Mouse (Mus musculus): ENCODE data around the gene Tmem92.

DNA sequence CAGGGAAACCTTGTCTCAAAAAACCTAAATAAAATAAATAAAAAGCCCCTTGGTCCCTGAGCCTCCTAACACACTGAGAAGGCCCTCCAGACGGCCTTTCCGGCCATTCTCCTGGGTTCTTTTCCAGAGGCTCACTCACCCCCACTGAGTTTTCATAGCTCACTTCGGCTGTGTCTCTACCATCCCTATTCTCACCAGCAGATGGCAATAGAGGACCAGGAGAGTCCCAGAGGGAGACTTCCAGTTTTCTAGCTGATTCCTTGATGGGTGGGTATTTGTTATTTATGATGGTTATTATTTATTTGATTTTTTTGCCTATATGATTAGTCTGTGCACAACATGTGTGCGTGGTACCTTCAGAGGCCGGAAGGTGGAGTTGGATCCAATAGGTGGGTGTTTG lies 52.2 kb downstream of the Tmem92 start:
- peak; percentile 78 for TF ChIP-seq CTCF (conservative IDR thresholded peaks at IDR 0.05; ENCODE audit: low read length)
- TF ChIP-seq NANOG (IDR thresholded peaks at IDR 0.05; ENCODE audit: borderline replicate concordance, low read length): no peak
- TF ChIP-seq POU5F1 (IDR thresholded peaks at IDR 0.05; ENCODE audit: borderline replicate concordance, low read length): no peak

Data from E14TG2a.4 (cell line).